Mouse (Mus musculus): ENCODE results near the gene Hoxa3. TPM values are rescaled to one million over a fixed set of nuclear protein-coding genes. Genes with fewer than 3 reads are reported as not detected.
A peak's percentile ranks its signal among the peaks of the same experiment; 100 is the strongest.

Hoxa3 gene
- polyA plus RNA-seq, 1 experiment, result not detected

DNA sequence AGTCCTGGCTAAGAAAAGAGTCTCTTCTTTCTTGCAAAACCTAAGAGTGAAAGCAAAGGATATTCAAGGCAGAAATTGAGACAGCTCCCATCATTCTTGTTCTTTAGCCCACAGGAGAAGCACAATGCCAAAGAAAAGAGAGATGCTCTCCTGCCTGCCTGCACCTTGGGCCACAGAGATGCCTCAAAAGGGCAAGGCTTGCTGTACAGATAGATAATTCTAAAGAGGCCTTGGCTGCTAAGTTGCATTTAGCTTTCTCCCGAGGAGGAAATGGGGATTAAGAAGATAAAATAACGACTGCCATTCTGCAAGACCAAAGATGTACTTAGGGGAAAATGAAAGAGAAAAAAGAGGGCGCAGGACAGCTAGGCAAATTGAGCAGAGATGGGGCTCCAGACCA is 33.8 kb upstream of the Hoxa3 start:
- Histone ChIP-seq H3K4me3 (ENCODE audit: insufficient read depth, low read length) (no peak overlapping the region), H3K27ac (ENCODE audit: insufficient read depth, low read length) (no peak overlapping the region)
- no peak for TF ChIP-seq CTCF (IDR thresholded peaks at IDR 0.05; ENCODE audit: extremely low read depth, insufficient read depth, low read length)
- TF ChIP-seq POLR2A (IDR thresholded peaks at IDR 0.05; ENCODE audit: extremely low read depth, insufficient read depth, low read length), result no peak

DNA sequence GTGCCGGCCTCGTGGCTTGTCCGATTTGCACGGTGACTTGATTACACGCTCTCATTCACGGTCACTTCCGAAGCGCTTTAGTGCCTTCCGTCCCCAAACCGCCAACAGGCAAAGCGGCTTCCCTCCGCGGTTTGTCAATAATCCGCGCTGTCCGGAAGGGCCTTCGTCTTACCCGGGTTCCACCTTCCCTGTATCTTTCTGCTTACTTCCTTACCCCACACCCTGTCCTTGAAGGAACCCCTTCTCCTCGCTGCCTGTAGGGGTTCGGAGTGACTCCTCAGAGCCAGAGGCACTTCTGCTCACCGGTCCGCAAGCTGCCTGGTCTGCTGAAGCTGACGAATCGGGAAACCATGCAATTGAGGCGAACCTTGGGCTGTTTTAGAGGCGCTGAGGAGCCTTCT is 33.3 kb upstream of the Hoxa3 start:
- Histone ChIP-seq H3K27ac (ENCODE audit: insufficient read depth, low read length) (no peak overlapping the region), H3K4me1 (ENCODE audit: control insufficient read depth, insufficient read depth, low read length) (no peaks in the 10 kb centered on the region), H3K4me3 (ENCODE audit: insufficient read depth, low read length) (no peak overlapping the region)
- no peak for TF ChIP-seq CTCF (IDR thresholded peaks at IDR 0.05; ENCODE audit: extremely low read depth, insufficient read depth, low read length)

More for the DNA sequence above, 33.8 kb upstream of the Hoxa3 start:
- no peaks in the 10 kb centered on the region for H3K4me1 ChIP-seq (ENCODE audit: control insufficient read depth, insufficient read depth, low read length)

DNA sequence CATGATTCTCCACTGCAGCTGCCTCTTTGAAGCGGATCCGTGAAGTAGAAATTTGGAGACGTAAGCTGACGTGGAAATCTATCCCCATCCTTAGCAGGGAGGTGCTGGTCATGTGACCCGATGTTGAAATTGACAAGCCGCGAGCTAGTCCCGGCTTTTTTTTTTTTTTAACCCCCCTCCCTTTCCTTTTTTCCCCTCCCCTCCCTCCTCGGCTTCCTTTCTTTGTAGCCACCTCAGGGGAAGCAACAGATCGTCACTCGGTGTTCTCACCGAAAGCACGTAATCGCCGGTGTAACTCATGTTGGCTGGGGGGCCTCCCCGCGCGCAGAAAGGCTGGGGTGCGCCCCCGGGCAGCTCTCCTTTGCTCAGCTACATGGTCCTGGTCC is 32.6 kb upstream of the Hoxa3 start, which contains the start of gene Hoxa11:
Gene Hoxa11 (minus strand): TSS at position 54 of the 386 bp plus-strand sequence.
- no peaks in the 10 kb centered on the region for H3K4me1 ChIP-seq (ENCODE audit: control insufficient read depth, insufficient read depth, low read length)
- H3K4me3 ChIP-seq (ENCODE audit: insufficient read depth, low read length), result no peak within 1 kb of the TSS
- no peak for TF ChIP-seq CTCF (IDR thresholded peaks at IDR 0.05; ENCODE audit: extremely low read depth, insufficient read depth, low read length)
- TF ChIP-seq POLR2A (IDR thresholded peaks at IDR 0.05; ENCODE audit: extremely low read depth, insufficient read depth, low read length), result no peak
- H3K27ac ChIP-seq (ENCODE audit: insufficient read depth, low read length), result no peak within 1 kb of the TSS

GRCm38 (mm10) chr6:52245040-52245756 is 32.1 kb upstream of the Hoxa3 start:
- Histone ChIP-seq H3K4me1 (ENCODE audit: control insufficient read depth, insufficient read depth, low read length) (no peaks in the 10 kb centered on the region), H3K4me3 (ENCODE audit: insufficient read depth, low read length) (no peak overlapping the region), H3K27ac (ENCODE audit: insufficient read depth, low read length) (no peak overlapping the region)
- TF ChIP-seq POLR2A (IDR thresholded peaks at IDR 0.05; ENCODE audit: extremely low read depth, insufficient read depth, low read length), result no peak
- TF ChIP-seq CTCF (IDR thresholded peaks at IDR 0.05; ENCODE audit: extremely low read depth, insufficient read depth, low read length), result no peak

- H3K27ac ChIP-seq (ENCODE audit: insufficient read depth, low read length), result no peak overlapping the region
- no peak overlapping the region for H3K4me3 ChIP-seq (ENCODE audit: insufficient read depth, low read length)
- H3K4me1 ChIP-seq (ENCODE audit: control insufficient read depth, insufficient read depth, low read length), result no peaks in the 10 kb centered on the region
- TF ChIP-seq POLR2A (IDR thresholded peaks at IDR 0.05; ENCODE audit: extremely low read depth, insufficient read depth, low read length) (no peak), CTCF (IDR thresholded peaks at IDR 0.05; ENCODE audit: extremely low read depth, insufficient read depth, low read length) (no peak)
Measured at GRCm38 (mm10) chr6:52244471-52245039, 31.4 kb upstream of the Hoxa3 start.

GRCm38 (mm10) chr6:52243681-52244121 is 30.6 kb upstream of the Hoxa3 start:
- TF ChIP-seq POLR2A (IDR thresholded peaks at IDR 0.05; ENCODE audit: extremely low read depth, insufficient read depth, low read length) (no peak), CTCF (IDR thresholded peaks at IDR 0.05; ENCODE audit: extremely low read depth, insufficient read depth, low read length) (no peak)
- Histone ChIP-seq H3K4me3 (ENCODE audit: insufficient read depth, low read length) (no peak overlapping the region), H3K4me1 (ENCODE audit: control insufficient read depth, insufficient read depth, low read length) (no peaks in the 10 kb centered on the region), H3K27ac (ENCODE audit: insufficient read depth, low read length) (no peak overlapping the region)

- no peak overlapping the region for H3K4me3 ChIP-seq (ENCODE audit: insufficient read depth, low read length)
- TF ChIP-seq POLR2A (IDR thresholded peaks at IDR 0.05; ENCODE audit: extremely low read depth, insufficient read depth, low read length) (no peak), CTCF (IDR thresholded peaks at IDR 0.05; ENCODE audit: extremely low read depth, insufficient read depth, low read length) (no peak)
- no peaks in the 10 kb centered on the region for H3K4me1 ChIP-seq (ENCODE audit: control insufficient read depth, insufficient read depth, low read length)
- H3K27ac ChIP-seq (ENCODE audit: insufficient read depth, low read length), result no peak overlapping the region
Measured at GRCm38 (mm10) chr6:52242801-52243332, 29.7 kb upstream of the Hoxa3 start.

DNA sequence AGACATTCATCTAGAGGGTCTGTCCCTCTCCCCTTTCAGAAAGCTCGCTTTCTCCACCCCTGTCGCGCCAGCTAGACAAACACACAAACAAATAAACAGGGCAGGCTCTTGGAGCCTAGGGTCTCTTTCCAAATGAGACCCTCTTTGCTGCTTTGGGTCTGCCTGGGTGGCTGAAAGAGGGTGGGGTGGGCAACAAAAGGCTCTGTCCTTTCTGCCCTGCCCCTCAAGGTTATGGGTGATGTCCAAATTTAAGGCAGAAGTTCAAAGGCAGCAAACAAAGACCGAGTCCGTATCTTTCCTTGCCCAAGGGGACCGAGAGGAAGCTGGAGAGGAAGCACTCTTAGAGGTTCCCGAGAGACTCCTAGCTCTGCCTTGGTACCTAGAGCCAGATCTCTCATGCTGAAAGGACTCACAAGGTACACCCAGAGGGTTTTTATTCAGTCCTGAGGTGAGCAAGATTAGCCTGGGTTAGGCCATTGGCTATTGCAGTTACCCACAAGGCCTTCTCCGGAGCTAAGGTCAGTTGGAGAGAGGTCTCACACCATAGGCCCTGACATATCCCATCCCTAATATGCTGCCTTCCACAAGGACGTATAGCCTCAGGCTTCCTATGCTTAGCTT is 28.0 kb upstream of the Hoxa3 start:
- TF ChIP-seq CTCF (IDR thresholded peaks at IDR 0.05; ENCODE audit: extremely low read depth, insufficient read depth, low read length), result no peak
- TF ChIP-seq POLR2A (IDR thresholded peaks at IDR 0.05; ENCODE audit: extremely low read depth, insufficient read depth, low read length), result no peak
- Histone ChIP-seq H3K4me1 (ENCODE audit: control insufficient read depth, insufficient read depth, low read length) (no peaks in the 10 kb centered on the region), H3K4me3 (ENCODE audit: insufficient read depth, low read length) (no peak overlapping the region), H3K27ac (ENCODE audit: insufficient read depth, low read length) (no peak overlapping the region)

GRCm38 (mm10) chr6:52240389-52241000 is 27.4 kb upstream of the Hoxa3 start, which contains the start of gene Hoxa10:
Gene Hoxa10 (minus strand): TSS chr6:52240854.
- TF ChIP-seq CTCF (IDR thresholded peaks at IDR 0.05; ENCODE audit: extremely low read depth, insufficient read depth, low read length) (peak; percentile 22; the same call in 1 of the 2 replicates), POLR2A (IDR thresholded peaks at IDR 0.05; ENCODE audit: extremely low read depth, insufficient read depth, low read length) (no peak)
- Histone ChIP-seq H3K27ac (ENCODE audit: insufficient read depth, low read length) (no peak within 1 kb of the TSS), H3K4me1 (ENCODE audit: control insufficient read depth, insufficient read depth, low read length) (no peaks in the 10 kb centered on the region), H3K4me3 (ENCODE audit: insufficient read depth, low read length) (no peak within 1 kb of the TSS)
